Mouse (Mus musculus): ENCODE data around the gene Arl4d. TPM values are rescaled to one million over a fixed set of nuclear protein-coding genes. Genes with fewer than 3 reads are reported as not detected.

The Arl4d gene
- total RNA-seq, 2 experiments from 2014 or later = 10.4 to 16.7 TPM

Other genes with a start within 250 kb of the Arl4d start
- gene Aarsd1, start 247.9 kb upstream of the Arl4d start, total RNA-seq (2021) = 10 to 100 TPM; 33.1 to 37.3 TPM
- 1 to 10 TPM; 1.9 to 5.0 TPM for gene Gm27029, start 240.7 kb upstream of the Arl4d start, total RNA-seq (2021)
- 10 to 100 TPM; 16.1 to 17.8 TPM for gene Rundc1, start 240.5 kb upstream of the Arl4d start, total RNA-seq (2021)
- 1 to 10 TPM; 5.6 to 9.5 TPM for gene Ptges3l, start 240.2 kb upstream of the Arl4d start, total RNA-seq (2021)
- gene Rpl27, start 223.2 kb upstream of the Arl4d start, total RNA-seq (2021) = 10 to 100 TPM; 75.5 to 92.7 TPM
- 10 to 100 TPM; 23.0 to 24.9 TPM for gene Ifi35, start 217.1 kb upstream of the Arl4d start, total RNA-seq (2021)
- gene Rnd2, start 200.5 kb upstream of the Arl4d start, total RNA-seq (2021) = 10 to 100 TPM; 10.6 to 11.0 TPM
- gene Vat1, start 199.3 kb upstream of the Arl4d start, total RNA-seq (2021) = 10 to 100 TPM; 79.4 to 87.3 TPM
- gene Brca1, start 113.6 kb upstream of the Arl4d start, total RNA-seq (2021) = 1 to 10 TPM; 8.1 to 8.3 TPM
- 100 to 1,000 TPM; 134 to 137 TPM for gene Nbr1, start 113.4 kb upstream of the Arl4d start, total RNA-seq (2021)
- gene Tmem106a, start 83.3 kb upstream of the Arl4d start, total RNA-seq (2021) = 10 to 100 TPM; 11.2 to 12.0 TPM
- gene Gm11634, start 66.3 kb upstream of the Arl4d start, total RNA-seq (2021) = not detected
- gene Rdm1, start 38.3 kb upstream of the Arl4d start, total RNA-seq (2021) = 10 to 100 TPM; 22.5 to 26.4 TPM
- gene Dhx8, start 67.4 kb downstream of the Arl4d start, total RNA-seq (2021) = 10 to 100 TPM; 23.6 to 24.4 TPM
- gene Etv4, start 119.8 kb downstream of the Arl4d start, total RNA-seq (2021) = 1 to 10 TPM; 3.2 to 3.9 TPM
- gene Meox1, start 228.8 kb downstream of the Arl4d start, total RNA-seq (2021) = 10 to 100 TPM; 10.1 to 11.0 TPM

Data from adrenal gland, postnatal 10 days (tissue).